8 mouse cellular contexts compared by ENCODE assay signal in genomic region chr11:69366157-69366854, GRCm38 (mm10). TPM values are rescaled to one million over a fixed set of nuclear protein-coding genes. Genes with fewer than 3 reads are reported as not detected.
DNase-seq lines count a peak whose midpoint lies in the region; ATAC-seq and TF ChIP-seq lines count a peak whose summit lies in the region.

No protein-coding gene starts in this region.

- peak; percentile 75 for DNase-seq in cerebellum, adult 11 months
- DNase-seq in heart, adult 8-10 months (ENCODE audit: low spot score) = peak; percentile 92
- peak; percentile 98 for DNase-seq in kidney, adult 9 months
- DNase-seq in limb, embryonic 14.5 days (ENCODE audit: low spot score) = peak; percentile 99
- DNase-seq in midbrain, postnatal 0 days (ENCODE audit: low spot score) = peak; percentile 97
- DNase-seq in spleen, postnatal 14 days (ENCODE audit: low spot score in 2 of 2) = peak; percentile 62 to 66

- peaks cover 65% of the 10 kb centered on the region for H3K4me1 ChIP-seq in embryonic facial prominence, embryonic 15.5 days
- H3K4me1 ChIP-seq in limb, embryonic 14.5 days (ENCODE audit: control insufficient read depth, insufficient read depth, low read length) = peaks cover 40% of the 10 kb centered on the region
- peaks cover 14% of the 10 kb centered on the region for H3K4me1 ChIP-seq in midbrain, postnatal 0 days (ENCODE audit: insufficient read depth, low read length)

- peak; percentile 39; the same call in 1 of the 2 replicates for TF ChIP-seq POLR2A in limb, embryonic 14.5 days (IDR thresholded peaks at IDR 0.05; ENCODE audit: borderline replicate concordance, extremely low read depth, insufficient read depth, insufficient read length)

- WGBS in embryonic facial prominence, embryonic 15.5 days = under 1% methylated on average over 26 of the region's 26 CpGs
- under 1% methylated on average over 26 of the region's 26 CpGs for WGBS in limb, embryonic 14.5 days
- WGBS in midbrain, postnatal 0 days = 2% methylated on average over 26 of the region's 26 CpGs

- H3K4me2 ChIP-seq in embryonic facial prominence, embryonic 15.5 days (replicated peaks) = peak overlapping the region; percentile 90
- peak overlapping the region; percentile 94 for H3K4me2 ChIP-seq in limb, embryonic 14.5 days (replicated peaks; ENCODE audit: low read depth, low read length, severe bottlenecking)
- H3K4me2 ChIP-seq in midbrain, postnatal 0 days (ENCODE audit: low read depth, low read length, poor library complexity, severe bottlenecking) = peak overlapping the region; percentile 88

- H3K9ac ChIP-seq in embryonic facial prominence, embryonic 15.5 days = peak overlapping the region; percentile 33; the same call in 1 of the 2 replicates
- peak overlapping the region; percentile 61 for H3K9ac ChIP-seq in limb, embryonic 14.5 days (ENCODE audit: low read depth, low read length, severe bottlenecking)
- peak overlapping the region; percentile 52 for H3K9ac ChIP-seq in midbrain, postnatal 0 days (replicated peaks; ENCODE audit: low read length, poor library complexity, severe bottlenecking)

- ATAC-seq in cerebellum, adult (ENCODE audit: insufficient number of reproducible peaks, low FRiP score, low TSS enrichment) = no peak
- ATAC-seq in embryonic facial prominence, embryonic 15.5 days (ENCODE audit: insufficient number of reproducible peaks, low FRiP score, low TSS enrichment, low read depth) = peak; percentile 89
- ATAC-seq in limb, embryonic 14.5 days (ENCODE audit: low FRiP score, low read depth) = peak; percentile 86
- peak; percentile 82 for ATAC-seq in midbrain, postnatal 0 days (ENCODE audit: low FRiP score)

- no peaks in the 10 kb centered on the region for H3K9me3 ChIP-seq in embryonic facial prominence, embryonic 15.5 days (replicated peaks)
- no peaks in the 10 kb centered on the region for H3K9me3 ChIP-seq in limb, embryonic 14.5 days (ENCODE audit: control insufficient read depth, low read length)
- H3K9me3 ChIP-seq in midbrain, postnatal 0 days (ENCODE audit: low read length) = no peaks in the 10 kb centered on the region

- H3K4me3 ChIP-seq in embryonic facial prominence, embryonic 15.5 days (replicated peaks) = peak overlapping the region; percentile 85
- peak overlapping the region; percentile 94 for H3K4me3 ChIP-seq in limb, embryonic 14.5 days (replicated peaks; ENCODE audit: low read length)
- H3K4me3 ChIP-seq in midbrain, postnatal 0 days (ENCODE audit: low read depth, low read length) = peak overlapping the region; percentile 89

- TF ChIP-seq CTCF in midbrain, postnatal 0 days (IDR thresholded peaks at IDR 0.05) = peak; percentile 39

- peak overlapping the region; percentile 99 for H3K27ac ChIP-seq in embryonic facial prominence, embryonic 15.5 days (replicated peaks)
- H3K27ac ChIP-seq in limb, embryonic 14.5 days (replicated peaks; ENCODE audit: low read depth, low read length) = peak overlapping the region; percentile 100
- peak overlapping the region; percentile 99 for H3K27ac ChIP-seq in midbrain, postnatal 0 days (ENCODE audit: low read depth, low read length)

- no peaks in the 10 kb centered on the region for H3K27me3 ChIP-seq in embryonic facial prominence, embryonic 15.5 days
- H3K27me3 ChIP-seq in limb, embryonic 14.5 days (ENCODE audit: control insufficient read depth, insufficient read depth, low read length) = no peaks in the 10 kb centered on the region
- no peaks in the 10 kb centered on the region for H3K27me3 ChIP-seq in midbrain, postnatal 0 days (ENCODE audit: insufficient read depth, low read length)

- H3K36me3 ChIP-seq in embryonic facial prominence, embryonic 15.5 days = peaks cover 27% of the 10 kb centered on the region
- H3K36me3 ChIP-seq in limb, embryonic 14.5 days (ENCODE audit: control insufficient read depth, insufficient read depth, low read length) = peaks cover 32% of the 10 kb centered on the region
- H3K36me3 ChIP-seq in midbrain, postnatal 0 days (ENCODE audit: insufficient read depth, low read length) = peaks cover 24% of the 10 kb centered on the region

RNA-seq across cellular contexts. Expression of gene Chd3, which starts 2.9 kb away (rescaled TPM):
- 88.3 and 91.8 TPM in 2 replicates for polyA plus RNA-seq in embryonic facial prominence, embryonic 15.5 days (2015; fragmentation: Nextera tagmentation; extraction: Ambion mirVana)
- total RNA-seq in heart, adult 8-10 months (2022) = 10 to 100 TPM; 16.7 to 20.4 (median 18.3) TPM
- 425 and 497 TPM in 2 replicates for polyA plus RNA-seq in limb, embryonic 14.5 days (2012; rRNA removed)
- polyA plus RNA-seq in limb, embryonic 14.5 days (2014; fragmentation: Nextera tagmentation; extraction: Ambion mirVana) = 97.8 and 113 TPM in 2 replicates
- total RNA-seq in midbrain, postnatal 0 days (2014; rRNA removed) = 284 and 298 TPM in 2 replicates
- polyA plus RNA-seq in midbrain, postnatal 0 days (2015; fragmentation: Nextera tagmentation; extraction: Ambion mirVana) = 51.6 and 58.9 TPM in 2 replicates

RNA-seq across cellular contexts. Expression of gene Rnf227, which starts 26.0 kb away (rescaled TPM):
- polyA plus RNA-seq in embryonic facial prominence, embryonic 15.5 days (2015; fragmentation: Nextera tagmentation; extraction: Ambion mirVana) = 24.5 and 24.7 TPM in 2 replicates
- under 1 TPM; 0.34 to 0.44 (median 0.39) TPM for total RNA-seq in heart, adult 8-10 months (2022)
- polyA plus RNA-seq in limb, embryonic 14.5 days (2012; rRNA removed) = 10.5 and 12.2 TPM in 2 replicates
- polyA plus RNA-seq in limb, embryonic 14.5 days (2014; fragmentation: Nextera tagmentation; extraction: Ambion mirVana) = 13.6 and 17.8 TPM in 2 replicates
- total RNA-seq in midbrain, postnatal 0 days (2014; rRNA removed) = 245 and 310 TPM in 2 replicates
- polyA plus RNA-seq in midbrain, postnatal 0 days (2015; fragmentation: Nextera tagmentation; extraction: Ambion mirVana) = 382 and 383 TPM in 2 replicates

RNA-seq across cellular contexts. Expression of gene Naa38, which starts 29.0 kb away (rescaled TPM):
- 150 and 158 TPM in 2 replicates for polyA plus RNA-seq in embryonic facial prominence, embryonic 15.5 days (2015; fragmentation: Nextera tagmentation; extraction: Ambion mirVana)
- 100 to 1,000 TPM; 109 to 140 (median 120) TPM for total RNA-seq in heart, adult 8-10 months (2022)
- polyA plus RNA-seq in limb, embryonic 14.5 days (2012; rRNA removed) = 127 and 131 TPM in 2 replicates
- polyA plus RNA-seq in limb, embryonic 14.5 days (2014; fragmentation: Nextera tagmentation; extraction: Ambion mirVana) = 161 and 171 TPM in 2 replicates
- 32.6 and 95.9 TPM in 2 replicates for total RNA-seq in midbrain, postnatal 0 days (2014; rRNA removed)
- polyA plus RNA-seq in midbrain, postnatal 0 days (2015; fragmentation: Nextera tagmentation; extraction: Ambion mirVana) = 120 and 147 TPM in 2 replicates

RNA-seq across cellular contexts. Expression of gene Cyb5d1, which starts 29.1 kb away (rescaled TPM):
- polyA plus RNA-seq in embryonic facial prominence, embryonic 15.5 days (2015; fragmentation: Nextera tagmentation; extraction: Ambion mirVana) = 32.6 and 40.9 TPM in 2 replicates
- 10 to 100 TPM; 33.3 to 39.8 (median 36.9) TPM for total RNA-seq in heart, adult 8-10 months (2022)
- 29.5 and 32.7 TPM in 2 replicates for polyA plus RNA-seq in limb, embryonic 14.5 days (2012; rRNA removed)
- 22.3 and 27.3 TPM in 2 replicates for polyA plus RNA-seq in limb, embryonic 14.5 days (2014; fragmentation: Nextera tagmentation; extraction: Ambion mirVana)
- total RNA-seq in midbrain, postnatal 0 days (2014; rRNA removed) = 16.5 and 22.6 TPM in 2 replicates
- polyA plus RNA-seq in midbrain, postnatal 0 days (2015; fragmentation: Nextera tagmentation; extraction: Ambion mirVana) = 18.2 and 18.8 TPM in 2 replicates

RNA-seq across cellular contexts. Expression of gene Tmem88, which starts 31.7 kb away (rescaled TPM):
- 19.5 and 20.0 TPM in 2 replicates for polyA plus RNA-seq in embryonic facial prominence, embryonic 15.5 days (2015; fragmentation: Nextera tagmentation; extraction: Ambion mirVana)
- total RNA-seq in heart, adult 8-10 months (2022) = 10 to 100 TPM; 13.2 to 24.7 (median 19.5) TPM
- polyA plus RNA-seq in limb, embryonic 14.5 days (2012; rRNA removed) = 17.0 and 23.7 TPM in 2 replicates
- polyA plus RNA-seq in limb, embryonic 14.5 days (2014; fragmentation: Nextera tagmentation; extraction: Ambion mirVana) = 18.7 and 18.9 TPM in 2 replicates
- total RNA-seq in midbrain, postnatal 0 days (2014; rRNA removed) = 4.4 and 5.7 TPM in 2 replicates
- polyA plus RNA-seq in midbrain, postnatal 0 days (2015; fragmentation: Nextera tagmentation; extraction: Ambion mirVana) = 5.8 and 6.3 TPM in 2 replicates

Comparison
In these comparisons a context has a peak if more than half of its experiments do, and no peak if none do; other contexts are left out.
1. RNA of gene Rnf227, which starts 26.0 kb away (polyA plus RNA-seq): 382 to 383 TPM in midbrain, postnatal 0 days; 24.5 to 24.7 TPM in embryonic facial prominence, embryonic 15.5 days and 10.5 to 17.8 TPM in limb, embryonic 14.5 days; every median in the first group is over 10 times any median in the second.
2. Peak in every context shown above with its lines, with median percentiles within 50 percentile points of each other: DNase-seq, H3K27ac ChIP-seq, H3K4me2 ChIP-seq, H3K4me3 ChIP-seq and H3K9ac ChIP-seq.